Mouse (Mus musculus): ENCODE measurements at regions not wholly inside any gene's neighbourhood (a gene's known extent, or its start where the extent isn't known, plus 50 kb on each side); places are given as distances from the start of the nearest gene placed in this dataset.

DNA sequence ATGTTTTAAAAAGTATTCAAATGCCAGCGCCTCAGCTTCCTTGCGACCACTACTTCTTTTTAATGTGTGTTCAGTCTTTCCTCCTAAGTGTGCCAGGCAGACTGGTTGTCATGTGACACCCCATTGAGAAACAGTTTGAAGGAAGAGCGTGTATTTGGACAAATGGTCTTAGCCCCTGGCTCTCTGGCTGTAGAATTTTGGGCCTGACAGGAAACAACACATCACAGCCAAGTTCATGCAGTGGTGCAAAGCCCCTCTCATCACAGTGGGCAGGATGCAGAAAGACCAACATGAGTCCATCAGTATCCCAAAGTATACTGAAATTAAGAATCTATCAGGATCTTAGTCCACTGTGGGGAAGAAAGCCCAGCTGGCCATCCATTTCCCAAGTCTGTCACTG is 605.6 kb upstream of the Intu start:
- Histone ChIP-seq H3K4me1 (ENCODE audit: control insufficient read depth, insufficient read depth, low read length) (no peaks in the 10 kb centered on the region), H3K4me3 (replicated peaks; ENCODE audit: insufficient read depth, low read depth, low read length) (no peak overlapping the region), H3K27ac (ENCODE audit: insufficient read depth, low read length) (no peak overlapping the region), H3K27me3 (ENCODE audit: control insufficient read depth, insufficient read depth, low read length) (no peaks in the 10 kb centered on the region)
- WGBS, result 72% methylated on average over 3 of the region's 3 CpGs
- no peak for TF ChIP-seq POLR2A (IDR thresholded peaks at IDR 0.05; ENCODE audit: borderline replicate concordance, insufficient read depth, low read length)
- TF ChIP-seq CTCF (IDR thresholded peaks at IDR 0.05; ENCODE audit: borderline replicate concordance, insufficient read depth, low read depth, low read length), result no peak
- DNase-seq, result no peak

GRCm38 (mm10) chr3:39928421-39928820 is 602.7 kb upstream of the Intu start:
- TF ChIP-seq POLR2A (IDR thresholded peaks at IDR 0.05; ENCODE audit: borderline replicate concordance, insufficient read depth, low read length), result no peak
- no peak overlapping the region for H3K27ac ChIP-seq (ENCODE audit: insufficient read depth, low read length)

GRCm38 (mm10) chr3:39933372-39933771 is 597.7 kb upstream of the Intu start:
- H3K4me3 ChIP-seq (replicated peaks; ENCODE audit: insufficient read depth, low read depth, low read length), result no peak overlapping the region
- no peaks in the 10 kb centered on the region for H3K27me3 ChIP-seq (ENCODE audit: control insufficient read depth, insufficient read depth, low read length)
- WGBS, result 95% methylated on average over 3 of the region's 3 CpGs
- TF ChIP-seq CTCF (IDR thresholded peaks at IDR 0.05; ENCODE audit: borderline replicate concordance, insufficient read depth, low read depth, low read length), result no peak
- no peak for TF ChIP-seq POLR2A (IDR thresholded peaks at IDR 0.05; ENCODE audit: borderline replicate concordance, insufficient read depth, low read length)
- H3K27ac ChIP-seq (ENCODE audit: insufficient read depth, low read length), result no peak overlapping the region
- DNase-seq, result no peak
- H3K4me1 ChIP-seq (ENCODE audit: control insufficient read depth, insufficient read depth, low read length), result no peaks in the 10 kb centered on the region

More at GRCm38 (mm10) chr3:39928421-39928820, 602.7 kb upstream of the Intu start:
- no peaks in the 10 kb centered on the region for H3K27me3 ChIP-seq (ENCODE audit: control insufficient read depth, insufficient read depth, low read length)
- DNase-seq, result no peak
- H3K4me3 ChIP-seq (replicated peaks; ENCODE audit: insufficient read depth, low read depth, low read length), result no peak overlapping the region
- 75% methylated on average over 2 of the region's 2 CpGs for WGBS
- no peaks in the 10 kb centered on the region for H3K4me1 ChIP-seq (ENCODE audit: control insufficient read depth, insufficient read depth, low read length)

DNA sequence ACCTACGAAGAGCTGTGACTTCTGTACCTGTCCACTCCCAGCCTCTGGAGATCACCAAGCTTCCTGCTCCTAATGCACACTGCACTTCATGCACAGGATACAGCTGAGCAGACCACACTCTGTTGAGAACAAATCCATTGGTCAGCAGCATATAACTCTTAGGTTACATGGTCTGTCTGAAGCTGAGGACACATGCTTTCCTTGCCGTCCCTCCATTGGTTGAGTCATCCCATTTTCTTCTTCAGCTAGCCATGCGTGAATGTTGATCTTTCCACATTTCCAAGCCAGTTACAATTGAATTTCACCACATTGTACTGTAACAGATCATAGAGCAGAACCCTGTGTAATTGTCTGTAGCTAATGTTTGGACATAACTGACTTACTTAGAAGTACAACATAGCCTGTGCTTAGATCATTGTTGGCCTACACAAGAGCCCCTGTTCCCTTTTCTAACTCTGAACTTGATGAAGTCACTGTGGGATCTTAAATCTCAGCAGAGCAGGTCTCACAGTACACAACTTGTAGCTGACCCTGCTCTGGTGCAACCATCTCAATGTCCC is 593.3 kb upstream of the Intu start:
- no peaks in the 10 kb centered on the region for H3K4me1 ChIP-seq (ENCODE audit: control insufficient read depth, insufficient read depth, low read length)
- TF ChIP-seq POLR2A (IDR thresholded peaks at IDR 0.05; ENCODE audit: borderline replicate concordance, insufficient read depth, low read length) (no peak), CTCF (IDR thresholded peaks at IDR 0.05; ENCODE audit: borderline replicate concordance, insufficient read depth, low read depth, low read length) (no peak)
- H3K27me3 ChIP-seq (ENCODE audit: control insufficient read depth, insufficient read depth, low read length), result no peaks in the 10 kb centered on the region
- no peak for DNase-seq
- WGBS, result 89% methylated on average over 3 of the region's 3 CpGs
- no peak overlapping the region for H3K4me3 ChIP-seq (replicated peaks; ENCODE audit: insufficient read depth, low read depth, low read length)
- H3K27ac ChIP-seq (ENCODE audit: insufficient read depth, low read length), result no peak overlapping the region

DNA sequence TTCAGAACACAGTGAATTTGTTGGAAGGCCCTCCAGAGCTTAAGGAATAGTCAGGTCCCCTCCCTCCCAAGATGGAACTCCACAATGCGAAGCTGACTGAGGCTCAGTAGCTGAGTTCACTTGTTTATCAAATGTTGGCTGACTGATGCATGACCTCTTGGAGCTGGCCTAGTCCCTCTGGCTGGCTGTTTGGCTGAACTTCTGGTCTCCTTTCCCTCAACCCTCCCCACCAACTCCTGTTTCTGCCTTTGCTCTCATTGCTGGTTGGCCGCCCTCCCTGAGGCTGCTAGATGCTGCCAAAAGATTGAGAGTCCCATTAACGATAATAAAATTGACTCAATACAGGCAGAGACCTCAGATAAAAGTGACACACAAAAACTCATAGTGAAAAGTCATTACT is 586.5 kb upstream of the Intu start:
- TF ChIP-seq POLR2A (IDR thresholded peaks at IDR 0.05; ENCODE audit: borderline replicate concordance, insufficient read depth, low read length) (no peak), CTCF (IDR thresholded peaks at IDR 0.05; ENCODE audit: borderline replicate concordance, insufficient read depth, low read depth, low read length) (no peak)
- DNase-seq, result no peak
- H3K4me3 ChIP-seq (replicated peaks; ENCODE audit: insufficient read depth, low read depth, low read length), result no peak overlapping the region
- no peak overlapping the region for H3K27ac ChIP-seq (ENCODE audit: insufficient read depth, low read length)
- no peaks in the 10 kb centered on the region for H3K27me3 ChIP-seq (ENCODE audit: control insufficient read depth, insufficient read depth, low read length)
- H3K4me1 ChIP-seq (ENCODE audit: control insufficient read depth, insufficient read depth, low read length), result no peaks in the 10 kb centered on the region
- 67% methylated on average over 3 of the region's 3 CpGs for WGBS

DNA sequence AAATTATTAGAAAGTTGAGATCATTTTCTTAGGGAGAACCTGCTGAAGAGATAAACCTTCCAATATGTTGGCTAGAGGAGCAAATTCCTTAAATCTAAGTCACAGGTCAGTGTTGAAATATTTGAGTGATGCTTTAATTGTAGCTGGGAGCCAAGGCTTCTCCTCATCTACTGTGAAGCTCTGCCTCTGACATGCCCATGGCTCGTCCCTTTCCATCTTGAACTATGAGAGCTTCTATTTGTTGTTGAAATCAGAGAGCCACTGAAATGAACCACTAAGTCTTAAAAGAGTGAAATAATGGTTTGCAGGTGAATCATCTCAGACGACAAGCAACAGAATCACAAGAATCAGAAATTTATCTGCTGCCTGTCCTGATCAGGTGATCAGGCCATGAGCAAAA is 579.0 kb upstream of the Intu start:
- H3K4me3 ChIP-seq (replicated peaks; ENCODE audit: insufficient read depth, low read depth, low read length), result no peak overlapping the region
- no peak for TF ChIP-seq POLR2A (IDR thresholded peaks at IDR 0.05; ENCODE audit: borderline replicate concordance, insufficient read depth, low read length)
- 91% methylated on average over 2 of the region's 2 CpGs for WGBS
- H3K4me1 ChIP-seq (ENCODE audit: control insufficient read depth, insufficient read depth, low read length), result no peaks in the 10 kb centered on the region
- H3K27ac ChIP-seq (ENCODE audit: insufficient read depth, low read length), result no peak overlapping the region
- no peaks in the 10 kb centered on the region for H3K27me3 ChIP-seq (ENCODE audit: control insufficient read depth, insufficient read depth, low read length)
- no peak for DNase-seq

- H3K27me3 ChIP-seq (ENCODE audit: control insufficient read depth, insufficient read depth, low read length), result no peaks in the 10 kb centered on the region
- H3K27ac ChIP-seq (ENCODE audit: insufficient read depth, low read length), result no peak overlapping the region
- no peak overlapping the region for H3K4me3 ChIP-seq (replicated peaks; ENCODE audit: insufficient read depth, low read depth, low read length)
- no peaks in the 10 kb centered on the region for H3K4me1 ChIP-seq (ENCODE audit: control insufficient read depth, insufficient read depth, low read length)
- no peak for DNase-seq
- WGBS, result 82% methylated on average over 1 of the region's 1 CpGs
- no peak for TF ChIP-seq CTCF (IDR thresholded peaks at IDR 0.05; ENCODE audit: borderline replicate concordance, insufficient read depth, low read depth, low read length)
- no peak for TF ChIP-seq POLR2A (IDR thresholded peaks at IDR 0.05; ENCODE audit: borderline replicate concordance, insufficient read depth, low read length)
These were observed 578.5 kb upstream of the Intu start for GRCm38 (mm10) chr3:39952556-39952955.

DNA sequence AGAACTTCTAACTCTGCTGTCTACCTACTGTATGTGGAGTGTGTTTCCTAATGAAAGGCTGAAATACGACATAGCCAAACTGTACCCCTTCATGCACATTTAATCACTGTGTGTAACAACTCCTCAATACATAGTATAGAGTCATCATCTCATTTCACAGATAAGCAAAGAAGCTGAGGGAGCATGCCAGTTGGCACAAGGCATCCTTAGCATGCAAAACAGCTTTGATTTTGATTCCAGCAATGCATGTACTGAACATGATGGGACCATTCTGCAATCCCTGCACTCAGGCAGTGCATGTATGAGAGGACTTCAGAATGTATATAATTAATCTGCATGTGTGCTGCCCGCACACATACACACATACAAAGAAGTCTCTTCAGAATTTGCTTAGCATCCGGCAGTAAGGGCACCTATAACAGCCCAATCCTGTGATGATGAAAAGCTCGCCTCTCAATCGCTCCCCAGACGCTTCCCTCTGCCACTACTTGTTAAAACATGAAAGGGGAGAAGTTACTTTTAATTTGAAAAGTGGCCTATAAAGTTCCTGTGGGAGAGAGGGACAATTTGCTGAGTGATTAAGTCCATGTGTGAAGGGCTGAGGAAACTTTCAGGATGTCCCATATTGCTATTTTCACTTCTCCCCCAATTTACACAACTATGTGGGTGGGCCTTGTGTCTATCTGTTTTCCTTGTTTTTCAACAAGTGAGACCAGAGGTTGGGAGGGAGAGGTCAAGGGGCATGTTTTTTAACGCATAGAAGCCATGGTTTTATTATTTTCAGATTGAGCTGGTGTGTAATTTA is 569.0 kb upstream of the Intu start:
- DNase-seq, result no peak
- TF ChIP-seq POLR2A (IDR thresholded peaks at IDR 0.05; ENCODE audit: borderline replicate concordance, insufficient read depth, low read length) (no peak), CTCF (IDR thresholded peaks at IDR 0.05; ENCODE audit: borderline replicate concordance, insufficient read depth, low read depth, low read length) (no peak)
- Histone ChIP-seq H3K4me3 (replicated peaks; ENCODE audit: insufficient read depth, low read depth, low read length) (no peak overlapping the region), H3K27me3 (ENCODE audit: control insufficient read depth, insufficient read depth, low read length) (no peaks in the 10 kb centered on the region), H3K27ac (ENCODE audit: insufficient read depth, low read length) (no peak overlapping the region), H3K4me1 (ENCODE audit: control insufficient read depth, insufficient read depth, low read length) (no peaks in the 10 kb centered on the region)
- WGBS, result 74% methylated on average over 7 of the region's 7 CpGs
